Mouse (Mus musculus) limb, embryonic 15.5 days (tissue): ENCODE data around the gene Lats2. TPM values are rescaled to one million over a fixed set of nuclear protein-coding genes. Genes with fewer than 3 reads are reported as not detected.
"Not testable (repeated sequence)": the region's sequence is repeated elsewhere in the genome, so short reads cannot be mapped to it uniquely, and the experiment has no call there.

Experiments
- ATAC-seq: fragments of 200-750 bp; cut with Nextera tagmentation; 2 replicates; pipeline ENCODE4 v1.8.0; 2017; ENCODE audit warnings: low read depth, moderate TSS enrichment; ENCODE audit not compliant: insufficient number of reproducible peaks, low FRiP score, low TSS enrichment
- H3K27ac ChIP-seq: fragments of 300-500 bp; sonication (generic); 2 replicates; pipeline ENCODE4 v1.5.1; 2015; ENCODE audit warnings: moderate library complexity, mild to moderate bottlenecking, inconsistent platforms
- H3K27me3 ChIP-seq: fragments of 300-500 bp; sonication (generic); 2 replicates; pipeline ENCODE4 v1.6.1; 2015; ENCODE audit warnings: inconsistent platforms
- H3K36me3 ChIP-seq: fragments of 300-500 bp; sonication (generic); 2 replicates; pipeline ENCODE4 v1.6.1; 2015; ENCODE audit warnings: inconsistent platforms
- H3K4me1 ChIP-seq: fragments of 300-500 bp; sonication (generic); 2 replicates; pipeline ENCODE4 v1.6.1; 2015; ENCODE audit warnings: inconsistent platforms
- H3K4me2 ChIP-seq: fragments of 300-500 bp; sonication (generic); 2 replicates; pipeline ENCODE4 v1.6.1; 2015; ENCODE audit warnings: mild to moderate bottlenecking, inconsistent platforms
- H3K4me3 ChIP-seq: fragments of 300-500 bp; sonication (generic); 2 replicates; pipeline ENCODE4 v1.5.1; 2015; ENCODE audit warnings: mild to moderate bottlenecking, inconsistent platforms
- H3K9ac ChIP-seq: fragments of 300-500 bp; sonication (generic); 2 replicates; pipeline ENCODE4 v1.6.1; 2015; ENCODE audit warnings: inconsistent platforms
- H3K9me3 ChIP-seq: fragments of 300-500 bp; sonication (generic); 2 replicates; pipeline ENCODE4 v1.6.1; 2016; ENCODE audit warnings: inconsistent platforms
- WGBS: fragments of 180-500 bp; shearing (Covaris S2); methylation state at CpG from one replicate; pipeline ENCODE4 v1.1.7; 2015; 5-methylcytosine and 5-hydroxymethylcytosine counted together
- polyA plus RNA-seq: library from polyadenylated mRNA; unstranded; fragments of >200 nt; fragmentation: Nextera tagmentation; extraction: Ambion mirVana; gene quantifications from 2 replicates; pipeline ENCODE4 v1.2.1, GENCODE M21; 2015

The Lats2 gene
- polyA plus RNA-seq, 1 experiment from 2014 or later = 28.0 TPM

- not testable (repeated sequence) for H3K4me1 ChIP-seq, H3K4me3 ChIP-seq, H3K9me3 ChIP-seq, H3K4me2 ChIP-seq, H3K27me3 ChIP-seq, H3K9ac ChIP-seq, ATAC-seq, H3K27ac ChIP-seq
- peaks cover 43% of the 10 kb centered on the region for H3K36me3 ChIP-seq
- 92% methylated on average over 7 of the region's 7 CpGs for WGBS
Measured at GRCm38 (mm10) chr14:57688066-57688465, 70.1 kb downstream of the Lats2 start.

DNA sequence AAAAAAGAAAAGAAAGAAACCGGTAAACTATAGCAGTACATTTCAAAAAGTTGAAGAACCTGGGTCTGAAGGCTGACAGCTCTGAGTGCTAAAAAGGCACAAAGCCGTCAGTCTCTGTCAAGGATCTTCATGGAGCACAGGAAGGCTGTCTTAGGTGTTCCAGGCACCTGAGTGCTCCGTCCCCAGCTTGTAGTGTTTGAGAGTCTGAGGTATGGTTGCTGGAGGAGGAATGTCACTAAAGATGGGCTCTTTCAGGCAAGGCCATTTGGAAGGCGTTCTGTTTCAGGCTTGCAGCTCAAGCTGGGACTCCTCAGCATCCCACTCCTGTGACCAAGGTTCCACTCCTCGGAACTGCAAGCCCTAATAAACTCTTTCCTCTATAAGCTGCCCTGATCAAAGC lies 70.7 kb downstream of the Lats2 start:
- WGBS = 85% methylated on average over 5 of the region's 5 CpGs
- Histone ChIP-seq H3K36me3 (peaks cover 38% of the 10 kb centered on the region), H3K9ac (no peak overlapping the region), H3K9me3 (no peaks in the 10 kb centered on the region), H3K27me3 (no peaks in the 10 kb centered on the region), H3K4me3 (no peak overlapping the region), H3K4me1 (no peaks in the 10 kb centered on the region), H3K4me2 (no peak overlapping the region), H3K27ac (peak overlapping the region; percentile 43; the same call in 1 of the 2 replicates)
- no peak for ATAC-seq

GRCm38 (mm10) chr14:57686647-57687046 lies 71.5 kb downstream of the Lats2 start:
- no peaks in the 10 kb centered on the region for H3K27me3 ChIP-seq
- WGBS = 72% methylated on average over 6 of the region's 6 CpGs
- no peak overlapping the region for H3K9ac ChIP-seq
- H3K4me1 ChIP-seq = no peaks in the 10 kb centered on the region
- no peak overlapping the region for H3K4me2 ChIP-seq
- peaks cover 32% of the 10 kb centered on the region for H3K36me3 ChIP-seq
- no peak overlapping the region for H3K4me3 ChIP-seq
- no peaks in the 10 kb centered on the region for H3K9me3 ChIP-seq
- ATAC-seq = no peak
- H3K27ac ChIP-seq = no peak overlapping the region

DNA sequence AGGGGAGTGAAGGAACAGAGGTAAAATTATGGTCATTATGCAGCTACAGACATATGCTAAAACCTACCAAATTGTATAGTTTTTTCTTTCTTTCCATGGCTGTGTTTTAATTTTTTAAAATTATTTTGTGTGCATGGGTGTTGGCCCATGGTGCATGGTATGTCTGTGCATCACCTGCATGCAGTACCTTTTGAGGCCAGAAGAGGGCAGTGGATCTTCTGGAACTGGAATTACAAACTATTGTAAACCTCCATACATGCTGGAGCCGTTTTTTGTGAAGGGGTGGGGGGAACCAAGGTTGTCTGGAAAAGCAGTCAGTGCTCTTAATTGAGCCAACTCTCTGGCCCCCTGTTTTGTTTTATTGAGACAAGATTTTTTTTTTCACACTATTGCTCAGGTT lies 73.6 kb downstream of the Lats2 start:
- Histone ChIP-seq H3K9ac (no peak overlapping the region), H3K4me1 (no peaks in the 10 kb centered on the region), H3K4me3 (no peak overlapping the region), H3K9me3 (no peaks in the 10 kb centered on the region), H3K36me3 (peaks cover 13% of the 10 kb centered on the region), H3K27me3 (no peaks in the 10 kb centered on the region), H3K4me2 (no peak overlapping the region), H3K27ac (no peak overlapping the region)
- no peak for ATAC-seq
- WGBS = 0% methylated on average over 1 of the region's 1 CpGs

DNA sequence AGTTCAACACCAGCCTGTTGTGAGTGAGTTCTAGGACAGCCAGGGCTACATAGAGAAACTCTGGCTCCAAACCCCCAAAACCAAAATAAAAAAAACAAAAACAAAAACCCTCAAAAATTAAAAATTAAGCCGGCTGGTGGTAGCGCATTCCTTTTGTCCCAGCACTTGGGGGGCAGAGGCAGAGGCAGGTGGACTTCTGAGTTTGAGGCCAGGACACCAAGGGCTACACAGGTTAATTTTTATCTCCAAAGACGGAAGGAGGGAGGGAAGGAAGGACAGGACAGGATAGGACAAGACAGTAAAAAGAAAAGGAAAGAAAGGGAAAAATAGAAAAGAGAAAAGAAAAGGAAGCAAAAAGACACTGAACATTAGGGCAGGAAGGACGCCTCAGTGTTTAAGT lies 75.4 kb downstream of the Lats2 start:
- H3K36me3 ChIP-seq = no peaks in the 10 kb centered on the region
- H3K9ac ChIP-seq = no peak overlapping the region
- H3K4me3 ChIP-seq = no peak overlapping the region

GRCm38 (mm10) chr14:57679958-57680535 lies 78.1 kb downstream of the Lats2 start:
- H3K36me3 ChIP-seq = no peaks in the 10 kb centered on the region
- no peaks in the 10 kb centered on the region for H3K4me1 ChIP-seq
- H3K4me3 ChIP-seq = no peak overlapping the region
- no peaks in the 10 kb centered on the region for H3K27me3 ChIP-seq
- no peak overlapping the region for H3K4me2 ChIP-seq
- 40% methylated on average over 5 of the region's 5 CpGs for WGBS
- no peak overlapping the region for H3K27ac ChIP-seq
- H3K9ac ChIP-seq = no peak overlapping the region
- H3K9me3 ChIP-seq = no peaks in the 10 kb centered on the region
- ATAC-seq = no peak

More for the DNA sequence above, 75.4 kb downstream of the Lats2 start:
- H3K27ac ChIP-seq = no peak overlapping the region
- ATAC-seq = no peak
- no peaks in the 10 kb centered on the region for H3K27me3 ChIP-seq
- H3K4me2 ChIP-seq = no peak overlapping the region
- no peaks in the 10 kb centered on the region for H3K4me1 ChIP-seq
- no peaks in the 10 kb centered on the region for H3K9me3 ChIP-seq
- WGBS = 90% methylated on average over 4 of the region's 4 CpGs

GRCm38 (mm10) chr14:57679523-57679922 lies 78.7 kb downstream of the Lats2 start:
- Histone ChIP-seq H3K27me3 (no peaks in the 10 kb centered on the region), H3K9me3 (no peaks in the 10 kb centered on the region), H3K27ac (no peak overlapping the region), H3K4me2 (no peak overlapping the region), H3K36me3 (no peaks in the 10 kb centered on the region), H3K4me3 (no peak overlapping the region), H3K4me1 (no peaks in the 10 kb centered on the region), H3K9ac (no peak overlapping the region)
- ATAC-seq = no peak
- WGBS = 30% methylated on average over 1 of the region's 1 CpGs

- Histone ChIP-seq H3K36me3 (no peaks in the 10 kb centered on the region), H3K9ac (no peak overlapping the region), H3K4me3 (no peak overlapping the region), H3K4me1 (no peaks in the 10 kb centered on the region), H3K4me2 (no peak overlapping the region), H3K9me3 (no peaks in the 10 kb centered on the region), H3K27me3 (no peaks in the 10 kb centered on the region), H3K27ac (no peak overlapping the region)
- no peak for ATAC-seq
- WGBS = 31% methylated on average over 2 of the region's 2 CpGs
Measured at GRCm38 (mm10) chr14:57675481-57675880, 82.7 kb downstream of the Lats2 start.

DNA sequence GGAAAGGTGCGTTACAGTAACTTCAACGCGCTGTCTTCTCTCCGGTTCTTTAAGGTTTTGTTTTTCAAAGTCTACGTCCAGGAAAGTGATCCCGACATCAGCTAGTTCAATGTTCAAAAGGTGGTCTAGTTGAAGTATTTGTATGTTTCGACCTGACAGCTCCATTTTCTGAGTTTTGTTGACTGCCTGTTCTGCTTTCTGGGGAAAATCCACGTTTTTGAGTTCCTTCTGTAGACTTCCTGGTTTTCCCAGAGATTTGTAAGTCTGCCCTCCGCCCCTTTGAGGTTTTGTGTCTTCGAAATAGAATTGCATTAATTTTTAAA lies 92.6 kb downstream of the Lats2 start:
- Histone ChIP-seq H3K4me3 (peak overlapping the region; percentile 85), H3K4me1 (peaks cover 11% of the 10 kb centered on the region), H3K9me3 (no peaks in the 10 kb centered on the region), H3K27ac (peak overlapping the region; percentile 97), H3K9ac (peak overlapping the region; percentile 93), H3K4me2 (peak overlapping the region; percentile 73), H3K27me3 (no peaks in the 10 kb centered on the region), H3K36me3 (peaks cover 2% of the 10 kb centered on the region; the same call in 1 of the 2 replicates)
- WGBS = 10% methylated on average over 10 of the region's 10 CpGs
- ATAC-seq = no peak

DNA sequence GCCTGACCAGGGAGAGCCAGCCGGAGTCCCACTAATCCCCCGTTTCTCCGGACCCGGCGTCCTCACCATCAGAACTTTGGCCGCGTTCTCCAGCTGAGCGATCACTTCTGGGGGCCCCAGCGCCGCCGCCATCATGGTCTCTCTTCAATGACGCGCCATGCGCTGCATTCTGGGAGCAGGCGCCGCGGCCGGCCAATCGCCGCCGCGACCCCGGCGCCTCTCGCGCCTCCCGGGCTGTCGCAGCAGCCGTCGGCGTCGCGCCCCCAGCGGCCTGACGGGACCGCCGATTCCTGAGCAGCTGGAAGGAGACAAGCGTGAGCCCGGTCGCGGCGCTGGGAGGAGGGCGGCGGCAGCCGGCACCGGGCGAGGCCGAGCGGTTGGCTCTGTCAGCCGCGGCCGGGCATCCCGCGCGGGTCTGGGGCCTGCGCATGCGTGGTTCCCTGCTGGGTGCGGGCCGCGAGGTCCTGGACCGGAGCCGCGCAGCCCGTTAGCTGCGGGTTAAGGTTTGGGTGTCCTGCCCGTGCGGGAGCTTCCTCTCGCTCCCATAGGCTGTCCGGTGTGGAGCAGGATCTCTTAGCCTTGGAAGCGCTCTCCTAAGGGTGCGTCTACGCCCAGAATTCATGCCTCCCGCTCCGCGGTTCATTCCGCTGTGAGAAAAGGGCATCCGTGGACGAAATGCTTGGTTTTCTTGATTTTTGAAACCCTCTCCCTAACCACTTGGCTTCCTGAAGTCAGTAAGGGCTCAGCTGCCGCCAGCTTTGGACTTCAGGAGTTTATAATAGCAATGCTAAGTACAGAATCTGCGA lies 93.2 kb downstream of the Lats2 start, which contains the start of gene Xpo4:
Xpo4 (minus strand) TSS at position 609 of the 806 bp plus-strand sequence.
- peak; percentile 94 for ATAC-seq
- Histone ChIP-seq H3K9ac (peak within 1 kb of the TSS; percentile 93), H3K27me3 (no peaks in the 10 kb centered on the region), H3K27ac (peak within 1 kb of the TSS; percentile 97), H3K36me3 (0 out of 2 replicates have a peak, but pooled peaks cover 2% of the 10 kb centered on the region), H3K9me3 (no peaks in the 10 kb centered on the region), H3K4me1 (peaks cover 11% of the 10 kb centered on the region), H3K4me2 (peak within 1 kb of the TSS; percentile 73), H3K4me3 (peak within 1 kb of the TSS; percentile 85)
- under 1% methylated on average over 80 of the region's 80 CpGs for WGBS

GRCm38 (mm10) chr14:57664311-57664821 lies 93.8 kb downstream of the Lats2 start:
- 0% methylated on average over 19 of the region's 19 CpGs for WGBS
- no peaks in the 10 kb centered on the region for H3K27me3 ChIP-seq
- peak; percentile 45 for ATAC-seq
- H3K9ac ChIP-seq = peak overlapping the region; percentile 93
- H3K9me3 ChIP-seq = no peaks in the 10 kb centered on the region
- peak overlapping the region; percentile 97 for H3K27ac ChIP-seq
- peak overlapping the region; percentile 85 for H3K4me3 ChIP-seq
- peak overlapping the region; percentile 73 for H3K4me2 ChIP-seq
- peaks cover 11% of the 10 kb centered on the region for H3K4me1 ChIP-seq
- 0 out of 2 replicates have a peak, but pooled peaks cover 2% of the 10 kb centered on the region for H3K36me3 ChIP-seq

GRCm38 (mm10) chr14:57663630-57664029 lies 94.6 kb downstream of the Lats2 start:
- peak overlapping the region; percentile 93; the same call in 1 of the 2 replicates for H3K9ac ChIP-seq
- no peaks in the 10 kb centered on the region for H3K9me3 ChIP-seq

More at GRCm38 (mm10) chr14:57663630-57664029, 94.6 kb downstream of the Lats2 start:
- ATAC-seq = no peak
- no peaks in the 10 kb centered on the region for H3K27me3 ChIP-seq
- WGBS = 21% methylated on average over 1 of the region's 1 CpGs
- peak overlapping the region; percentile 73 for H3K4me2 ChIP-seq
- no peak overlapping the region for H3K27ac ChIP-seq
- H3K4me1 ChIP-seq = peaks cover 11% of the 10 kb centered on the region
- 0 out of 2 replicates have a peak, but pooled peaks cover 2% of the 10 kb centered on the region for H3K36me3 ChIP-seq
- H3K4me3 ChIP-seq = peak overlapping the region; percentile 85
